Mouse (Mus musculus) megakaryocyte, embryonic 14.5 days (primary cell): ENCODE measurements around the gene Ppp1r14c.

ENCODE experiments used
- FLI1 ChIP-seq: IDR thresholded peaks from 2 replicates; pipeline ENCODE4 v1.6.1; 2012; ENCODE audit warnings: low read length, inconsistent platforms, mixed read lengths
- GATA1 ChIP-seq: IDR thresholded peaks from 3 replicates; pipeline ENCODE4 v1.6.1; 2012; ENCODE audit warnings: mixed read lengths, low read length, inconsistent platforms, borderline replicate concordance

GRCm38 (mm10) chr10:3398051-3398450 lies 32.2 kb downstream of the Ppp1r14c start:
- no peak for TF ChIP-seq GATA1
- TF ChIP-seq FLI1, result no peak
